Mouse (Mus musculus) ES-E14 (cell line): ENCODE results near the gene Galnt14. TPM values are rescaled to one million over a fixed set of nuclear protein-coding genes. Genes with fewer than 3 reads are reported as not detected.
A peak's percentile ranks its signal among the peaks of the same experiment; 100 is the strongest.

Source experiments
- DNase-seq: peaks from one replicate; pipeline ENCODE4 v3.0.0-alpha.2; 2013; ENCODE audit warnings: low read depth, low spot score
- H3K27ac ChIP-seq: 2 replicates; pipeline ENCODE4 v1.5.1; 2012; ENCODE audit warnings: low read depth, mild to moderate bottlenecking, low read length, moderate library complexity, mixed read lengths; ENCODE audit not compliant: poor library complexity, insufficient read depth, severe bottlenecking
- H3K36me3 ChIP-seq: 2 replicates; pipeline ENCODE4 v1.6.1; 2012; ENCODE audit warnings: mild to moderate bottlenecking, low read length, moderate library complexity, mixed read lengths; ENCODE audit not compliant: control insufficient read depth, poor library complexity, insufficient read depth, severe bottlenecking
- H3K4me1 ChIP-seq, 2 experiments: fragments of 150-350 bp in 1 of 2; sonication (generic) in 1 of 2; 2 replicates each; pipeline ENCODE4 v1.6.1; 2012; ENCODE audit warnings: low read length in 2 of 2, mild to moderate bottlenecking in 1 of 2, mixed read lengths in 1 of 2; ENCODE audit not compliant: control insufficient read depth in 2 of 2, insufficient read depth in 2 of 2, poor library complexity in 1 of 2
- H3K4me3 ChIP-seq, 2 experiments: fragments of 150-350 bp in 1 of 2; sonication (generic) in 1 of 2; 2 replicates each; pipeline ENCODE4 v1.5.1; 2012; ENCODE audit warnings: low read length in 2 of 2, low read depth in 1 of 2, mild to moderate bottlenecking in 1 of 2, mixed read lengths in 1 of 2; ENCODE audit not compliant: insufficient read depth in 1 of 2, poor library complexity in 1 of 2, severe bottlenecking in 1 of 2
- H3K9ac ChIP-seq: 2 replicates; pipeline ENCODE4 v1.6.1; 2012; ENCODE audit warnings: low read depth, mild to moderate bottlenecking, low read length, mixed read lengths; ENCODE audit not compliant: poor library complexity, insufficient read depth, severe bottlenecking
- H3K9me3 ChIP-seq: fragments of 150-350 bp; sonication (generic); 2 replicates; pipeline ENCODE4 v1.6.1; 2012; ENCODE audit warnings: low read depth, mild to moderate bottlenecking, low read length; ENCODE audit not compliant: control insufficient read depth, insufficient read depth
- CHD2 ChIP-seq: IDR thresholded peaks from 2 replicates; pipeline ENCODE4 v1.6.1; 2014; ENCODE audit warnings: mild to moderate bottlenecking, low read depth, low read length, inconsistent platforms
- HCFC1 ChIP-seq: IDR thresholded peaks from 2 replicates; pipeline ENCODE4 v1.6.1; 2012; ENCODE audit warnings: low read length, inconsistent platforms, borderline replicate concordance; ENCODE audit not compliant: insufficient read depth
- MAFK ChIP-seq: IDR thresholded peaks from 2 replicates; pipeline ENCODE4 v1.6.1; 2014; ENCODE audit warnings: mild to moderate bottlenecking, low read depth, low read length, inconsistent platforms; ENCODE audit not compliant: insufficient read depth
- ZC3H11A ChIP-seq: IDR thresholded peaks from 2 replicates; pipeline ENCODE4 v1.6.1; 2012; ENCODE audit warnings: low read depth, mild to moderate bottlenecking, inconsistent platforms, low read length, borderline replicate concordance
- ZNF384 ChIP-seq: IDR thresholded peaks from 2 replicates; pipeline ENCODE4 v1.6.1; 2012; ENCODE audit warnings: low read depth, low read length, inconsistent platforms
- in situ Hi-C, 2 experiments: fragments of 600-800 bp; cut with MboI; formaldehyde crosslinking; loops; one replicate each; pipeline ENCODE4 v1.15.1; 2025; ENCODE audit warnings: low sequenced_read_pairs in 2 of 2, inconsistent platforms in 1 of 2; ENCODE audit not compliant: unreplicated experiment in 2 of 2
- total RNA-seq: library from RNA; depleted of rRNA; stranded (reverse); fragments of 300-350 nt; gene quantifications from 2 replicates; pipeline ENCODE4 v1.2.3, GENCODE M21; 2012; rRNA removed

Gene Galnt14
- 2.0 and 4.6 TPM in 2 replicates for total RNA-seq

GRCm38 (mm10) chr17:73710042-73710911 lies at the start of gene Galnt14:
Gene Galnt14, minus strand, starts transcription at chr17:73710453.
- in situ Hi-C loops: no loop called here
- no peak within 1 kb of the TSS for H3K27ac ChIP-seq
- peak; percentile 30 for DNase-seq

GRCm38 (mm10) chr17:73743681-73744311 lies 33.5 kb upstream of the Galnt14 start:
- Histone ChIP-seq H3K36me3 (no peaks in the 10 kb centered on the region), H3K9ac (no peak overlapping the region), H3K4me3 (no peak overlapping the region), H3K27ac (no peak overlapping the region), H3K4me1 (no peaks in the 10 kb centered on the region), H3K9me3 (no peaks in the 10 kb centered on the region)
- TF ChIP-seq ZC3H11A (peak; percentile 81), HCFC1 (no peak), ZNF384 (no peak), CHD2 (no peak)
- peak; percentile 64 for DNase-seq
- in situ Hi-C loops: loop anchor here (5.0 to 10.0 kb wide), 2 partner anchors 436 to 439 kb away; no protein-coding TSS in a partner anchor

More at GRCm38 (mm10) chr17:73710042-73710911, at the start of gene Galnt14:
- Histone ChIP-seq H3K4me1 (no peaks in the 10 kb centered on the region), H3K9me3 (no peaks in the 10 kb centered on the region), H3K36me3 (no peaks in the 10 kb centered on the region), H3K9ac (peak within 1 kb of the TSS; percentile 3; the same call in 1 of the 2 replicates), H3K4me3 (peak within 1 kb of the TSS; percentile 68 to 70)
- TF ChIP-seq ZNF384: no peak
- no peak for TF ChIP-seq HCFC1
- TF ChIP-seq ZC3H11A: no peak
- TF ChIP-seq MAFK: no peak
- no peak for TF ChIP-seq CHD2

GRCm38 (mm10) chr17:73723885-73724682 lies 13.8 kb upstream of the Galnt14 start:
- TF ChIP-seq CHD2 (no peak), MAFK (no peak), ZC3H11A (no peak), ZNF384 (no peak), HCFC1 (no peak)
- Histone ChIP-seq H3K9me3 (no peaks in the 10 kb centered on the region), H3K4me3 (no peak overlapping the region), H3K4me1 (no peaks in the 10 kb centered on the region), H3K27ac (no peak overlapping the region), H3K36me3 (no peaks in the 10 kb centered on the region), H3K9ac (no peak overlapping the region)
- in situ Hi-C loops: no loop called here
- DNase-seq: no peak

DNA sequence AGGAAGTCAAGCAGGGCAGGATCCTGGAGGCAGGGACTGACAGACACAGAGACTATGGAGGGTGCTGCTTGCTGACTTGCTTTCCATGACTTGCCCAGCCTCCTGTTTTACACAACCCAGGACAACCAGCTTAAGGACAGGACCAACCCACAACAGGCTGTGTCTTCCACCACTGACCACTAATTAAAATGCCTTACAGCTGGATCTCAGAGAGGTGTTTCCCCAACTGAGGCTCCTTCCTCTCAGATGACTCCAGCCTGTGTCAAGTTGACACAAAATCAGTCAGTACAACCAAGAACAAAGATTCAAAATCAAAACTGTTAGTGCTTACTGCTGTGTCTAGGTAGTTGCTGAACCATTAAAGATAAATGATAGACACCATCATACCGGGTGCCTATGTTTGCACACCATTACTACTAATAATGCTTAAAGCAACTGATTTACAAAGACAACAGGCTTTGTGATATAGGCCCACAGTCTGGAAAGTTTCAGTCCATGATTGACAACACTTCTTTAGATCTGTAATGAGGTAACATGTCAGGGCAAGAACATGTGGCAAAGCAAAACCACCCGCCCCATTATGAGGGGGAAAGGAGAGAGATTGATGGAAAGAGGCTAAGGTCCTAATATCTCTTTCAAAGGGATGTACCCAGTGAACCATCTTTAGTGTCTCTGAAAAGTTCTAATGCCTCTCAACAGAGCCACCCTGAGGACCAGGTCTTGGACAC lies 8.9 kb upstream of the Galnt14 start:
- Histone ChIP-seq H3K27ac (no peak overlapping the region), H3K9ac (no peak overlapping the region), H3K4me3 (no peak overlapping the region), H3K9me3 (no peaks in the 10 kb centered on the region), H3K4me1 (no peaks in the 10 kb centered on the region), H3K36me3 (no peaks in the 10 kb centered on the region)
- no peak for TF ChIP-seq CHD2
- no peak for TF ChIP-seq HCFC1
- no peak for TF ChIP-seq ZNF384
- TF ChIP-seq ZC3H11A: no peak
- TF ChIP-seq MAFK: no peak
- in situ Hi-C loops: no loop called here
- DNase-seq: no peak
